12 mouse cellular contexts compared by ENCODE assay signal in genomic region chr5:131769273-131769672, GRCm38 (mm10).
DNase-seq lines count a peak whose midpoint lies in the region; ATAC-seq and TF ChIP-seq lines count a peak whose summit lies in the region.
"Had no signal": no experiment of that assay in that cellular context is flagged by ENCODE, and none has a peak within 500 bp of the region (broad histone marks: within the 10 kb centered on the region; RNA-seq: fewer than 3 reads in every experiment).

No protein-coding gene starts in this region.

- peak overlapping the region; percentile 40; the same call in 1 of the 2 replicates for H3K27ac ChIP-seq in hindbrain, embryonic 10.5 days
- H3K27ac ChIP-seq in hindbrain, postnatal 0 days: no peak overlapping the region
- peak overlapping the region; percentile 73 for H3K27ac ChIP-seq in hindbrain, embryonic 13.5 days
- peak overlapping the region; percentile 68 for H3K27ac ChIP-seq in midbrain, embryonic 13.5 days
- H3K27ac ChIP-seq: embryonic facial prominence, embryonic 12.5 days had no signal

- WGBS in hindbrain, embryonic 10.5 days: 31% methylated on average over 11 of the region's 11 CpGs
- WGBS in hindbrain, postnatal 0 days: 42% methylated on average over 11 of the region's 11 CpGs
- WGBS in hindbrain, embryonic 13.5 days: 17% methylated on average over 11 of the region's 11 CpGs
- 32% methylated on average over 11 of the region's 11 CpGs for WGBS in midbrain, embryonic 13.5 days

- no peak overlapping the region for H3K9ac ChIP-seq in hindbrain, postnatal 0 days (replicated peaks; ENCODE audit: low read length)
- H3K9ac ChIP-seq in hindbrain, embryonic 13.5 days: 0 out of 2 replicates have a peak overlapping the region, but pooled peaks have one; percentile 24
- H3K9ac ChIP-seq in midbrain, embryonic 13.5 days (replicated peaks): no peak overlapping the region
- H3K9ac ChIP-seq: embryonic facial prominence, embryonic 12.5 days had no signal

- H3K4me2 ChIP-seq in hindbrain, postnatal 0 days (ENCODE audit: low read depth, low read length): no peak overlapping the region
- 0 out of 2 replicates have a peak overlapping the region, but pooled peaks have one; percentile 9 for H3K4me2 ChIP-seq in hindbrain, embryonic 13.5 days
- H3K4me2 ChIP-seq in midbrain, embryonic 13.5 days (replicated peaks): no peak overlapping the region
- H3K4me2 ChIP-seq: embryonic facial prominence, embryonic 12.5 days had no signal

- DNase-seq in embryo, embryonic 10 days (ENCODE audit: low spot score): peak; percentile 36
- no peak for DNase-seq in embryo, embryonic 9.5 days (ENCODE audit: extremely low spot score)
- DNase-seq in hindbrain, embryonic 10.5 days (ENCODE audit: low spot score): peak; percentile 42
- no peak for DNase-seq in hindbrain, postnatal 0 days (ENCODE audit: low spot score)
- DNase-seq in cerebellum, adult 9-11 months: no peak
- no peak for DNase-seq in layer of hippocampus, postnatal 25 days (ENCODE audit: extremely low spot score in 1 of 2, low spot score in 1 of 2)
- DNase-seq: cerebellum, adult 8-10 months; kidney, adult 18-20 months; lung, adult 18-20 months had no signal

- peaks cover 37% of the 10 kb centered on the region for H3K27me3 ChIP-seq in hindbrain, embryonic 10.5 days (ENCODE audit: insufficient read depth, poor library complexity, severe bottlenecking)
- no peaks in the 10 kb centered on the region for H3K27me3 ChIP-seq in hindbrain, postnatal 0 days (ENCODE audit: insufficient read depth, low read length)
- H3K27me3 ChIP-seq in hindbrain, embryonic 13.5 days: 0 out of 2 replicates have a peak, but pooled peaks cover 2% of the 10 kb centered on the region
- no peaks in the 10 kb centered on the region for H3K27me3 ChIP-seq in midbrain, embryonic 13.5 days

- TF ChIP-seq CTCF in hindbrain, postnatal 0 days (IDR thresholded peaks at IDR 0.05; ENCODE audit: low read depth): no peak

- H3K9me3 ChIP-seq in hindbrain, embryonic 10.5 days: 0 out of 2 replicates have a peak, but pooled peaks cover 4% of the 10 kb centered on the region
- no peaks in the 10 kb centered on the region for H3K9me3 ChIP-seq in hindbrain, postnatal 0 days (ENCODE audit: low read length)
- H3K9me3 ChIP-seq in hindbrain, embryonic 13.5 days: no peaks in the 10 kb centered on the region
- no peaks in the 10 kb centered on the region for H3K9me3 ChIP-seq in midbrain, embryonic 13.5 days
- H3K9me3 ChIP-seq: embryonic facial prominence, embryonic 12.5 days had no signal

- no peak overlapping the region for H3K4me3 ChIP-seq in hindbrain, embryonic 10.5 days
- no peak overlapping the region for H3K4me3 ChIP-seq in hindbrain, postnatal 0 days (ENCODE audit: low read length)
- H3K4me3 ChIP-seq in hindbrain, embryonic 13.5 days: no peak overlapping the region
- no peak overlapping the region for H3K4me3 ChIP-seq in midbrain, embryonic 13.5 days (replicated peaks)
- H3K4me3 ChIP-seq: embryonic facial prominence, embryonic 12.5 days had no signal

- ATAC-seq in hindbrain, postnatal 0 days: no peak; the same call in 1 of the 2 replicates
- ATAC-seq in hindbrain, embryonic 13.5 days (ENCODE audit: low FRiP score): no peak; the same call in 1 of the 2 replicates
- ATAC-seq in midbrain, embryonic 13.5 days: peak; percentile 86

- H3K36me3 ChIP-seq in hindbrain, embryonic 10.5 days: no peaks in the 10 kb centered on the region
- no peaks in the 10 kb centered on the region for H3K36me3 ChIP-seq in hindbrain, postnatal 0 days (ENCODE audit: insufficient read depth, low read length)
- no peaks in the 10 kb centered on the region for H3K36me3 ChIP-seq in hindbrain, embryonic 13.5 days
- H3K36me3 ChIP-seq in midbrain, embryonic 13.5 days: 0 out of 2 replicates have a peak, but pooled peaks cover 3% of the 10 kb centered on the region
- H3K36me3 ChIP-seq: embryonic facial prominence, embryonic 12.5 days had no signal

- H3K4me1 ChIP-seq in hindbrain, embryonic 10.5 days (replicated peaks): peaks cover 28% of the 10 kb centered on the region
- H3K4me1 ChIP-seq in hindbrain, postnatal 0 days (ENCODE audit: insufficient read depth, low read length): peaks cover 14% of the 10 kb centered on the region; the same call in 1 of the 2 replicates
- peaks cover 48% of the 10 kb centered on the region for H3K4me1 ChIP-seq in hindbrain, embryonic 13.5 days (replicated peaks)
- peaks cover 38% of the 10 kb centered on the region for H3K4me1 ChIP-seq in midbrain, embryonic 13.5 days (replicated peaks)
- H3K4me1 ChIP-seq: embryonic facial prominence, embryonic 12.5 days had no signal

Comparison
In these comparisons a context has a peak if more than half of its experiments do, and no peak if none do; other contexts are left out.
1. DNase-seq: peak in embryo, embryonic 10 days (single experiment) and hindbrain, embryonic 10.5 days (single experiment); none in embryo, embryonic 9.5 days (single experiment), hindbrain, postnatal 0 days (single experiment), cerebellum, adult 9-11 months (single experiment) and layer of hippocampus, postnatal 25 days (0 of 2).